Mouse (Mus musculus): ENCODE results near the gene Dsn1.

DNA sequence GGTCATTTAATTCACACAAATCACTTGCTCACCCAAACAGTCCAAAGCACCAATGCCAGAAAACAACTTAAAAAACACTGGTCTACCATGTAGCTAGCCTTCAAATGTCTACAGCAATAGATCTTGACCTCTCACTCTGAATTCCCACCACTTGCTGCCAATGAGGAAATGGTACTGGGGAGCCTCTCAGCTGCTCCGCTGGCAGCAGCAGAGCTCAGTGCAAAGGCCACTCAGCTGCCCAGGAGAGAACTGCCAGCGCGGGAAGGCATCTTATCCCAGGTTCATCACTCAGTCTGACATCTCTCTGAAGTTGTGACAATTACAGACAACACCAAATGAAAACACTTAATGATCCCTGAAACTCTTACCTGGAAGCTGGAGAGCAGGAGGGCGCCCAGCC, 4.6 kb downstream of the Dsn1 start:
- no peak for TF ChIP-seq CTCF (IDR thresholded peaks at IDR 0.05; ENCODE audit: low read depth, low read length)
- no peak for TF ChIP-seq POLR2A (IDR thresholded peaks at IDR 0.05; ENCODE audit: insufficient read depth, low read length)
- no peak for TF ChIP-seq EP300 (IDR thresholded peaks at IDR 0.05; ENCODE audit: insufficient read depth, low read depth, low read length)
